Comparison of ENCODE assay signal across 14 mouse cellular contexts in genomic region chr13:107897184-107897583, GRCm38 (mm10).
"Had no signal": no experiment of that assay in that cellular context is flagged by ENCODE, and none has a peak within 500 bp of the region (broad histone marks: within the 10 kb centered on the region; RNA-seq: fewer than 3 reads in every experiment).

No protein-coding gene starts in this region.

- H3K4me2 ChIP-seq: limb, embryonic 12.5 days; liver, embryonic 13.5 days; lung, embryonic 15.5 days; midbrain, embryonic 13.5 days; neural tube, embryonic 12.5 days; stomach, embryonic 15.5 days had no signal

- H3K36me3 ChIP-seq: limb, embryonic 12.5 days; liver, embryonic 13.5 days; lung, embryonic 15.5 days; midbrain, embryonic 13.5 days; neural tube, embryonic 12.5 days; stomach, embryonic 15.5 days had no signal

- H3K27ac ChIP-seq: kidney, postnatal 0 days; limb, embryonic 12.5 days; liver, embryonic 13.5 days; lung, embryonic 15.5 days; midbrain, embryonic 13.5 days; neural tube, embryonic 12.5 days; stomach, embryonic 15.5 days had no signal

- H3K4me1 ChIP-seq: liver, embryonic 13.5 days had no signal

- DNase-seq: layer of hippocampus, adult 9-11 months; layer of hippocampus, postnatal 36 days; liver; liver, embryonic 13.5 days; liver, postnatal 0 days; thymus, adult 2 months; thymus, postnatal 4 days had no signal

- ATAC-seq: liver, postnatal 0 days; midbrain, embryonic 13.5 days had no signal

- H3K4me3 ChIP-seq: limb, embryonic 12.5 days; liver, embryonic 13.5 days; lung, embryonic 15.5 days; midbrain, embryonic 13.5 days; myocyte; neural tube, embryonic 12.5 days; stomach, embryonic 15.5 days had no signal

- H3K9me3 ChIP-seq: liver, embryonic 13.5 days; lung, embryonic 15.5 days; midbrain, embryonic 13.5 days; neural tube, embryonic 12.5 days; stomach, embryonic 15.5 days had no signal

- H3K27me3 ChIP-seq: lung, embryonic 15.5 days; neural tube, embryonic 12.5 days; stomach, embryonic 15.5 days had no signal

- H3K9ac ChIP-seq: limb, embryonic 12.5 days; liver, embryonic 13.5 days; liver, postnatal 0 days; lung, embryonic 15.5 days; midbrain, embryonic 13.5 days; neural tube, embryonic 12.5 days; stomach, embryonic 15.5 days had no signal
